Mouse (Mus musculus) hindbrain, embryonic 14.5 days (tissue): ENCODE measurements around the gene Rps28. TPM values are rescaled to one million over a fixed set of nuclear protein-coding genes. Genes with fewer than 3 reads are reported as not detected.
"Not testable (repeated sequence)": the region's sequence is repeated elsewhere in the genome, so short reads cannot be mapped to it uniquely, and the experiment has no call there.

Experiments
- ATAC-seq: fragments of 200-750 bp; cut with Nextera tagmentation; 2 replicates; pipeline ENCODE4 v1.8.0; 2017; ENCODE audit warnings: moderate number of reproducible peaks, mild to moderate bottlenecking, moderate TSS enrichment, moderate library complexity; ENCODE audit not compliant: low FRiP score
- DNase-seq: peaks from one replicate; pipeline ENCODE4 v3.0.0-alpha.2; 2015; ENCODE audit warnings: low spot score
- H3K27ac ChIP-seq: fragments of 300-500 bp; sonication (generic); 2 replicates; pipeline ENCODE4 v1.5.1; 2014; ENCODE audit warnings: mild to moderate bottlenecking, moderate library complexity
- H3K27me3 ChIP-seq: fragments of 300-500 bp; sonication (generic); 2 replicates; pipeline ENCODE4 v1.6.1; 2014; ENCODE audit warnings: mild to moderate bottlenecking, low read length, mixed read lengths; ENCODE audit not compliant: control insufficient read depth, insufficient read depth
- H3K36me3 ChIP-seq: fragments of 300-500 bp; sonication (generic); replicated peaks from 2 replicates; pipeline ENCODE4 v1.6.1; 2014; ENCODE audit not compliant: control insufficient read depth, insufficient read depth
- H3K4me1 ChIP-seq: fragments of 300-500 bp; sonication (generic); replicated peaks from 2 replicates; pipeline ENCODE4 v1.6.1; 2014; ENCODE audit warnings: antibody characterized with exemption, low read length, mixed read lengths; ENCODE audit not compliant: control insufficient read depth, insufficient read depth
- H3K4me2 ChIP-seq: fragments of 300-500 bp; sonication (generic); replicated peaks from 2 replicates; pipeline ENCODE4 v1.6.1; 2014; ENCODE audit warnings: mild to moderate bottlenecking, moderate library complexity
- H3K4me3 ChIP-seq: fragments of 300-500 bp; sonication (generic); replicated peaks from 2 replicates; pipeline ENCODE4 v1.5.1; 2014; ENCODE audit warnings: mild to moderate bottlenecking, low read length
- H3K9ac ChIP-seq: fragments of 300-500 bp; sonication (generic); 2 replicates; pipeline ENCODE4 v1.6.1; 2014
- H3K9me3 ChIP-seq: fragments of 300-500 bp; sonication (generic); 2 replicates; pipeline ENCODE4 v1.6.1; 2016; ENCODE audit warnings: low read length; ENCODE audit not compliant: control insufficient read depth
- WGBS: fragments of 180-500 bp; shearing (Covaris S2); extraction: QIAGEN DNeasy Blood & Tissue Kit; methylation state at CpG from one replicate; pipeline ENCODE4 v1.1.7; 2014; 5-methylcytosine and 5-hydroxymethylcytosine counted together
- polyA plus RNA-seq: library from polyadenylated mRNA; unstranded; fragments of >200 nt; fragmentation: Nextera tagmentation; extraction: Ambion mirVana; gene quantifications from 2 replicates; pipeline ENCODE4 v1.2.1, GENCODE M21; 2014

The Rps28 gene
- polyA plus RNA-seq = 580 and 749 TPM in 2 replicates

GRCm38 (mm10) chr17:33824084-33824996, at the start of gene Rps28, which contains the start of gene Ndufa7:
TSS of gene Rps28 (minus strand) at chr17:33824562.
TSS of gene Ndufa7 (plus strand) at chr17:33824572.
- DNase-seq = peak; percentile 99
- peak within 1 kb of the TSS; percentile 75 for H3K4me2 ChIP-seq
- peaks cover 23% of the 10 kb centered on the region for H3K4me1 ChIP-seq
- H3K36me3 ChIP-seq = peaks cover 53% of the 10 kb centered on the region
- under 1% methylated on average over 51 of the region's 51 CpGs for WGBS
- peak; percentile 95 for ATAC-seq
- no peaks in the 10 kb centered on the region for H3K27me3 ChIP-seq
- H3K9ac ChIP-seq = peak within 1 kb of the TSS; percentile 83
- H3K4me3 ChIP-seq = peak within 1 kb of the TSS; percentile 68
- peak within 1 kb of the TSS; percentile 86 for H3K27ac ChIP-seq
- H3K9me3 ChIP-seq = no peaks in the 10 kb centered on the region

- WGBS = 84% methylated on average over 3 of the region's 12 CpGs
- H3K9ac ChIP-seq = not testable (repeated sequence)
These were observed 49.2 kb upstream of the Rps28 start, which contains the start of gene Gm7029 for GRCm38 (mm10) chr17:33873537-33873936. TSS of gene Gm7029 (plus strand) at chr17:33873837.

DNA sequence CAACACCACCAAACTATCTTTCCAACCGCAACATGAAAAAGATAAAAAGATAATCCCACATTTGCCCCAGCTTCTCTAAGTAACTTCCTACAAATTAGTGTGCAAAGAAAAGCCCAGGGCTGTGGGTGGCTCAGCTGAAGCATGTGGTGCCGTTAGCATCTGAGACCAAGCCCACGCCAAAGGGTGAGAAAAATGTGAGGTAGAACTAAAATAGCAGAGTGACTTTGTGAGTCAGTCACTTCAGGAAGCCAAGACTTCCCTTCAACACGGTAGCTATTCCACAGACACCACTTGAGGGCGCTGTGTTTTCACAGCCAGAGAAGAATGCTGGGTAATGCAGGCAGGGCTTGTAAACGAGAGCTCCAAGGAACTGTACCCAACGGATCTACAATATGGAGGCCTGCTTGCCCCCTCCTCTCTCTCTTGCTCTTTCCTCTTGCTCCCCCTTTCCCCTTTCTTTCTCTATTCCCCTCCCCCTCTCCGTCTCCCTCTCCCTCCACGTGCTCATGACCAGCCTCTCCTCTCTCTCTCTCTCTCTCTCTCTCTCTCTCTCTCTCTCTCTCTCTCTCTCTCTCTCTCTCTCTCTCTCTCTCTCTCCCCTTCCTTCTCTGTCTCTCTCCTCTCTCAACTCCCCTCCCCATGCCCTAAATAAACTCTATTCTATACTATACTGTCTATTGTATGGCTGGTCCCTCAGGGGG, 41.1 kb upstream of the Rps28 start:
- Histone ChIP-seq H3K9ac (no peak overlapping the region), H3K36me3 (no peaks in the 10 kb centered on the region), H3K27ac (no peak overlapping the region), H3K27me3 (no peaks in the 10 kb centered on the region), H3K4me2 (no peak overlapping the region), H3K4me1 (no peaks in the 10 kb centered on the region), H3K4me3 (no peak overlapping the region), H3K9me3 (no peaks in the 10 kb centered on the region)
- no peak for DNase-seq
- ATAC-seq = no peak
- WGBS = 45% methylated on average over 9 of the region's 9 CpGs

More at GRCm38 (mm10) chr17:33873537-33873936, 49.2 kb upstream of the Rps28 start, which contains the start of gene Gm7029:
- not testable (repeated sequence) for H3K4me3 ChIP-seq, DNase-seq, H3K4me2 ChIP-seq, H3K9me3 ChIP-seq, H3K4me1 ChIP-seq, H3K27ac ChIP-seq, H3K27me3 ChIP-seq, H3K36me3 ChIP-seq, ATAC-seq

- no peak for ATAC-seq
- WGBS = 50% methylated on average over 4 of the region's 4 CpGs
These were observed 33.5 kb upstream of the Rps28 start for GRCm38 (mm10) chr17:33857816-33858215.

DNA sequence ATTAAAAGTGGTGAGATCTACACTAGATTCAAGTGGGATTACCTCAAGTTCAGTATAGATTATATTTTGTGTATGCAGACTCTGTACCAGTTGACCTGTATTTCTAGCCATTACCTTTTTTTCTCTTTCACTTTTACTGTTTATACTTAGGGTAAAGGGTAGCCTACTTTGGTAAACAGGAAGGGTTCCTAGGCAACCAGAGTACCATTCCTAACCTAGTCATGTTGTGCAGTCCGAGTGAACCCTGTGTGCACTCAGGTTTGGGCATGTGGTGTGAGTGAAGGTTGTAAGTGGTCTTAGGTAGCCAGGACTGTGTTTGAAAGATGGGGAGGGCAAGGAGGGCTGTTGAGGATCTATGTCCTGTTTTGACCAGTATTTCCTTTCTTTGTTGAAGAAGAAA, 27.0 kb upstream of the Rps28 start:
- Histone ChIP-seq H3K9ac (no peak overlapping the region), H3K27me3 (no peaks in the 10 kb centered on the region), H3K4me3 (no peak overlapping the region), H3K36me3 (peaks cover 29% of the 10 kb centered on the region), H3K9me3 (no peaks in the 10 kb centered on the region), H3K4me1 (no peaks in the 10 kb centered on the region), H3K4me2 (no peak overlapping the region), H3K27ac (no peak overlapping the region)
- DNase-seq (no peak), ATAC-seq (no peak)
- 82% methylated on average over 1 of the region's 1 CpGs for WGBS

More at GRCm38 (mm10) chr17:33857816-33858215, 33.5 kb upstream of the Rps28 start:
- H3K4me3 ChIP-seq = no peak overlapping the region
- H3K4me2 ChIP-seq = no peak overlapping the region
- H3K27me3 ChIP-seq = no peaks in the 10 kb centered on the region
- no peaks in the 10 kb centered on the region for H3K9me3 ChIP-seq
- DNase-seq = no peak
- H3K9ac ChIP-seq = no peak overlapping the region
- no peaks in the 10 kb centered on the region for H3K36me3 ChIP-seq
- H3K4me1 ChIP-seq = no peaks in the 10 kb centered on the region
- no peak overlapping the region for H3K27ac ChIP-seq

GRCm38 (mm10) chr17:33848139-33848538, 23.8 kb upstream of the Rps28 start:
- no peaks in the 10 kb centered on the region for H3K27me3 ChIP-seq

GRCm38 (mm10) chr17:33844196-33844595, 19.8 kb upstream of the Rps28 start:
- WGBS = 79% methylated on average over 1 of the region's 1 CpGs
- peak overlapping the region; percentile 95 for H3K4me2 ChIP-seq

More at GRCm38 (mm10) chr17:33848139-33848538, 23.8 kb upstream of the Rps28 start:
- H3K9me3 ChIP-seq = no peaks in the 10 kb centered on the region
- 94% methylated on average over 8 of the region's 8 CpGs for WGBS
- peaks cover 14% of the 10 kb centered on the region for H3K4me1 ChIP-seq
- H3K4me3 ChIP-seq = no peak overlapping the region
- H3K36me3 ChIP-seq = peaks cover 29% of the 10 kb centered on the region
- no peak overlapping the region for H3K27ac ChIP-seq
- H3K4me2 ChIP-seq = no peak overlapping the region
- DNase-seq (no peak), ATAC-seq (no peak)
- no peak overlapping the region for H3K9ac ChIP-seq

DNA sequence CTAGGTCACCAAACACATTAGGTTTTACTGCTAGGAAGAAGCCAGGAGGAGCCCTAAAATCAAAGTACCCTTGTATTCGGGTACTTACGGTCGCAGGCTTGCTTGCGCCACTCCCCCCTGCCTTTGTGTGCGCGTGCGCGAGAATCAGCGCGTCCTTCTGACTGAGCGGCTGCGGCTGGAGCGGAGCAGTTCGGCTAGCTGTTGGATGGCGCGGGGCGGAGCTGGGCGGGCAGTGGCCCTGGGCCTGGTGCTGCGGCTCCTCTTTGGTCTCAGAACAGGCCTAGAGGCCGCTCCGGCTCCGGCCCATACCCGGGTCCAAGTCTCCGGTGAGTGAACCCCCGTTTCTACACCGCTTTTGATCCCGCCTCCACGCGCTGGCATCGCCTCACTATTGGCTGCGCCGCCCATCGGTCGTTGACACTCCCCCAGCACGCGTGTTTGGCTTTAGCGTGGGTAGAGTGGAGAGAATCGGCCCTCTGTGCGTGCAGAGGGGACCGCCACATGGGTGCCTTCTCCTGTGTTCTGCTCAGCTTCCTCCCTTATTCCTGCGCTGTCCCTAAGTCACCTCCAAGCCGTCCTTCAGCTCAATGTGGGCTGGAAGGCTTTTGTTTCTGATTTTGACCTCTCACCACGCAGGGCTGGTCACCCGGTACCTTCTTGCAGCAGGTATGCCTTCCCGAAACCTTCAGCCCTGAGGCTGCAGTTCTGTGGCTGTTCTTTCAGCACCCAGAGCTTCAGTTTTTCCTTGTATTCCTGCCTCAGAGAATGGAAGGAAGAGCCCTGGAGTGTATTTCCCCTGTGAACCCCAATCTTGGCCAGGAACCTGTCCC, 18.8 kb upstream of the Rps28 start, which contains the start of gene Cd320:
Gene Cd320 (plus strand): TSS at position 126 of the 830 bp plus-strand sequence.
- Histone ChIP-seq H3K27ac (peak within 1 kb of the TSS; percentile 80), H3K27me3 (no peaks in the 10 kb centered on the region), H3K4me2 (peak within 1 kb of the TSS; percentile 95), H3K4me1 (peaks cover 14% of the 10 kb centered on the region), H3K9me3 (no peaks in the 10 kb centered on the region), H3K4me3 (peak within 1 kb of the TSS; percentile 93), H3K9ac (peak within 1 kb of the TSS; percentile 75), H3K36me3 (peaks cover 33% of the 10 kb centered on the region)
- WGBS = under 1% methylated on average over 45 of the region's 45 CpGs
- ATAC-seq = peak; percentile 96
- peak; percentile 91 for DNase-seq

More at GRCm38 (mm10) chr17:33844196-33844595, 19.8 kb upstream of the Rps28 start:
- Histone ChIP-seq H3K4me1 (peaks cover 14% of the 10 kb centered on the region), H3K9me3 (no peaks in the 10 kb centered on the region), H3K36me3 (peaks cover 32% of the 10 kb centered on the region), H3K27me3 (no peaks in the 10 kb centered on the region), H3K9ac (peak overlapping the region; percentile 75), H3K27ac (no peak overlapping the region), H3K4me3 (peak overlapping the region; percentile 93)
- ATAC-seq = no peak
- DNase-seq = no peak
